Mouse (Mus musculus): ENCODE measurements around the gene Adcy3.
A peak's percentile ranks its signal among the peaks of the same experiment; 100 is the strongest.

The Adcy3 gene

DNA sequence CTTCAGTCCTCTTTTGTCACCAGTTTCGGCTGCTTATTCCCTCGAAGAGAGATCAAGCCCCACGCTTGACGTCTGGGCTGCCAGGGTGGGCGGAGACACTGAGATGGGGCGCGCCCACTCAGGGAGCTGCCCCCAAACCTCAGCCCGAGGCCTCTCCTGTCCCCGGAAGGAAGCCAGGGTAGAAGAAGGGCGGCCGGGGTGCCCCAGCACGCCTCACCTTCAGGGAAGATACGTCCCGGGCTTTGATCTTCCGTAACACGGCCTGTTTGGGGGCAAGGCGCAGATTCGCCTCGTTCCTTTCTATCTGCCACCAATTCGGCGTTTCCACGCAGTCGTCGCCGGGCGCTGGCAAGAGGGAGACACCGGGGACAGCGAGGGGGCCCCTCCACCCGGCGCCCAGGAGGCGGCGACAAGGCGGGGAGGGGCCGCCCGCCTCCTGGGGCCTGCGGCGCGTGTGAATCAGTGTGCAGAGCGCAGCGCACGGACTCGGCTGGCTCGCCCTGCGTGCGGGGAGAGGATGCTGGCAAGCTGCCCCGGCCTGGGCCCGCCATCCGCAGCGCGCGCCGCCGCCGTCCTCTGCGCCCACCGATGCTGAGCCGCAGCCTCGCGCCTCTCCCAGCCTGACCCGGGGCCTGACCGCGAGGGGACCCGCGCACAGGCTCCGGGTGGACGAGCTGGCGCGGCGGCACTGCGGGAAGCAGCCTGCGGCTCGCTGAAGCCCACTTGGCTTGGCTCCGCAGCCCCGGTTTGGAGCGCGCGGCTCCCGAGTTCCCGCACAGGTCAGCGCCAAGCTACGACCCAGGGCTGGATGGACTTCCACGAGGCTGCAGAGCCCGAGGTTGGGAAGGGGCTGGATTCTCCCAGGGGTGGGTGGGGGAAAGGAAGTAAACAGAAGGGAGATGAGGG is at the start of gene Adcy3:
Adcy3 (plus strand) TSS at position 163 of the 906 bp plus-strand sequence.
- DNase-seq (ENCODE audit: low spot score in 2 of 2): peak; percentile 83 to 86

- DNase-seq (ENCODE audit: low spot score in 2 of 2): no peak
These were observed 49.5 kb upstream of the Adcy3 start for GRCm38 (mm10) chr12:4083441-4083840.

- peak; percentile 76 to 85 for DNase-seq (ENCODE audit: low spot score in 2 of 2)
These were observed 25.5 kb upstream of the Adcy3 start for GRCm38 (mm10) chr12:4107383-4107782.

GRCm38 (mm10) chr12:4116132-4116531 is 16.8 kb upstream of the Adcy3 start:
- no peak for DNase-seq (ENCODE audit: low spot score in 2 of 2)

DNA sequence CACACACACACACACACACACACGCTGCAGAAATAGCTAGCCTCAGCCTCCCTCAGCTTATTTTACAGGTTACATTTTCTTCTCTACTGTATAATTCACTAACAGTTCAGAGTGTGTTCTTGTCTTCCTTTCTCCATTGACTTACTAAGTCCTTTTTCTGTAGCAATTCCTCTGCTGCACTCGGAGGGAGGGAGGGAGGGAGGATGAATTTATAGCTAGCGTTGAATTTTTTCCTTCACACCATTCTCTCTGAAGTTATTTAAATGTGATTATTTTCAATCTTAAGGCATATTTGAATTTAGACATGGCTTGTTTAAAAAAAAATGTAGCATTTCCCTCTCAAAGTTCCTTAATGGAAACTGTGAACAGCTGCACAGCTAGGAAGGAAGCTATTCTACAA is 15.8 kb upstream of the Adcy3 start:
- no peak for DNase-seq (ENCODE audit: low spot score in 2 of 2)

DNA sequence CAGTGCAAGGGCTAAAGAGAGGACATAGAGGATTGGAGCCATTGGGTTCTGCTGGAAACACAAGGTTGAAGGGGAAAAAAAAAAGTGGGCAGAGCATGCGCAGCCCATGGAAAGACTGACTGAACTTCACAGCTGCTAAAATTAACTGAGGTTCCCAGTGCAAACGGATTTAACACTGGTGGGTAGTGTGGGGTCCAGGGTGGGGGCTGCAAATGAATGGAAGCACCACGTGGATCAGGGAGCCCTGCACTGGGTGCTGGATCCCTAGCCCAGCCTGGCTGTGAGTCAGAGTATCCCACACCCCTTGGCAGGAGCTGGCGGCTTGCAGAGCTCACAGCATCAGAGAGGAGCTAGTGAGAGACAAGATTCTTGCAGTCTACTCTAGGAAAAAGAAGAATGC is 15.3 kb upstream of the Adcy3 start:
- peak; percentile 79 to 90 for DNase-seq (ENCODE audit: low spot score in 2 of 2)

DNA sequence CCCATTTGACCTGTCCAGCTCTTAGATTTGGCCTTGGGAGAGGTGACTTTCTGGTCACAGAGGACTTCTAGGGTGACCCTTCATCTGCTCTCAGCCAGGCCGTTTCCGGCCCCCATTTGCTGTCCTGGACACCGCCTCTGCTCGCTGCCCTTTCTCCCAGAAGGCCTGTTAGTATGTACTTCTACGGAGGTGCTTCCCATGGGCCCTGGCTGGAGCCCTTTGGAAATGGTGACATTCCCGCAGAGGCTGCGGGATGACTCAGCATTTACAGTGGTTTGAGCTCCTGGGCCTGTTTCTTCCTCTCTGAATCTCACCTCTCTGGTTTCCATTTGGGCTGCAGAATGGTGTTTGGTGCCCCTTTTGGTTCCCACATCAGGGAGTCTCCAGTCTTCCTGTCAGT is 5.6 kb upstream of the Adcy3 start:
- DNase-seq (ENCODE audit: low spot score in 2 of 2): no peak

DNA sequence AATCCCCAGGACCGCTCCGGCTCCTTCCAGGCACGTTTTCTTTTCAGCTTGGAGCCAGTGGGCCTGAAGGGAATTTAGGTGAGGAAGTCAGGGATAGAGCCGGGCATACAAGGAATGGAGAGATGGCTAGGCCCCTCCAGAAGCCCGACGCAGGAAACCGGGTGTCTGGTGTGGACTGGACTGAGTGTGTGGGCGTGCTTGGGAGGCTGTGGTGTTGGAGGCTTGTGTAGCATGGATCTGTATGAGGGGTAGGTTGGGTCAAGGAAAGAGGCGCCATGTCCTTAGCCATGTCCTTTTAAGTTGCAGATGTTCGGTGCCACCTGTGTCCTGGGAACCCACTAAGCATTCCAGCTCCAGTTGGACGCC is 927 bp downstream of the Adcy3 start:
- no peak for DNase-seq (ENCODE audit: low spot score in 2 of 2)

GRCm38 (mm10) chr12:4143179-4143578 is 10.3 kb downstream of the Adcy3 start:
- no peak for DNase-seq (ENCODE audit: low spot score in 2 of 2)

DNA sequence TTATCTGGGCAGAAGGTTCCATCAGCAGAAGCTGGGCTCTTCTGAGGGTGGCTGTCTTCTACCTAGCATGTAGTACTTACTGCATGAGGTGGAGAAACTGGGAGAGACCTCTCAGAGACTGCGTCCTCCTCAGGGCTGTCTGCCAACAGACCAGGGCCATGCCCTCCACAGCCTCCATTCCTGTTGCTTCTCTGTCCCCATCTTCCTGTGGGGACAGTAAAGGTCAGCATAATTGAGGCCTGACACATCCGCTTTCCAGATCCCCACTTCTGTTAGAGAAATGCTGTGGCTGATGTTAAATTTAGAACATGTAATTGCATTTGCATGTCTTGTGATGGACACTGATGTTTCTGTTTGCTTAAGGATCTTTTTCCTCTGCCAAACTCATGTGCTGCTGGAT is 18.0 kb downstream of the Adcy3 start:
- DNase-seq (ENCODE audit: low spot score in 2 of 2): no peak

DNA sequence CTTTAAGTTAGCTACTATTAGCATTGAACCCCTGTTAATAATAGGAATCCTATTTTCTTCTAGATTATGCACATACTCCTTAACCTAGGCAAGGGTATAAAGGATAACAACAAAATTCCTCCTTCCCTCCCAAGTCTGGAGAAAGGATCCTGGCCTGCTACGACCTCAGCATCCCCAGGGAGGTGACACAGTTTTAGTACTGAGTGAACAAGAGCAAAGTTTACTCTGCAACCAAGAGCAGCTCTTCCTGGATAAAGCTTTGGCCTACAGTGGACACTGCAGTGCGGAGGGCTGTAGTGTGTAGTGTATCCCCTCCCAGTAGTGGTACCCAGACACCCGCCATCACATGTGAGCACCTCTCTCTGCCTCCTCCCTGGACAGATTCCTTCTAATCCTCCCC is 19.1 kb downstream of the Adcy3 start:
- DNase-seq (ENCODE audit: low spot score in 2 of 2): no peak

DNA sequence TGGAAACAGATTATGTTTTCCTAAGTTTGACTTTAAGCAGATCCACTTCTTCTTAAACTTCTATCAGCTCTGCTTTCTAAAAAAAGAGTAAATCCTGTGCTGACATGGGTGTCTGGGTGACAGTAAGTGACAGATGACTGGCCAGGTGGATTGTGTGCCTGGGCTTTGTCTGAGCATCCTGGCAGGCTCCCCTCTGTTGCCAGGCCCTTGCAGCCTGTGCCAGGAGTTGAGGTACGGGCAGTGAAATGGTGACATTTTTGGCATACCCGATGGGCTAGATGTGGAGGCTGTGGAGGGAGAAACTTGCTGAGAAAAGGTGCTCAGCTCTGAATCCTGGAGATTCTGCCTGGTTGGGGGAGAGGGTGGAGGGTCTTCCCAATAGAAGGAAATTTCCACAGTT is 24.6 kb downstream of the Adcy3 start:
- DNase-seq (ENCODE audit: low spot score in 2 of 2): no peak

GRCm38 (mm10) chr12:4158179-4158578 is 25.3 kb downstream of the Adcy3 start:
- no peak for DNase-seq (ENCODE audit: low spot score in 2 of 2)

DNA sequence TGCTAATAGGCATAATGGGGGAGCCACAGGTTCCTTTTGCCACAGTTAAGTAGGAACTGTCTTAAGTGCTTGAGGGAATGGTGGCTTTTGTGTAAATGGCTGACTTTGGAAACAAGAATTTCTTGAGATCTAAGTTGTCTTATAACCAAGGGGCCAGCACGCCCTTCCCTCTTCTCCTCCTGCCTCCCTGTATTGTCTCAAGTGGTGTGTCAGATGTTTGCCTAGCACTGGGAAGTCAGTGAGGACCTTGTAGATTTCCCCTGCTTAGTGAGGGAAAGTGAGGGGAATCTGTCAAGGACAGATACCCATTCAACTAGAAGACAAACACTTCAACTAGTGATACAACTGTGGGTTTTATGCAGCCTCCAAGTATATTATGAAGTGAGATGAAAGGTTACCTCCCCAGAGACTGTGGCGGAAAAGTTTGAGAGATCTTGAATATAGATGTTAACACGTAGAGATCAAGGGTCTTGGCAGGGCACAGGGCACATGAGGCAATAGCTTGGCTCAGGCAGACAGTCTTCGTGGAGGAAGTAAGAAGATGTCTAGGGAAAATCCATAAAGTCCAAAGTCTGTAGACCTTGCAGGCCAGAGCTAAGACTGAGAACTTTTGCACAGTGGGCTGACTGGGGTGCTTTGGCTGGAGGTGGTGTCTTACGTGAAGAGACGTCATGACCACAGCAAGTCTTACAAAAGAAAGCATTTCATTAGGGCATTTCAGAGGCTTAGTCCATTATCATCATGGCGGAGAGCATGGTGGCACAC is 26.1 kb downstream of the Adcy3 start:
- no peak for DNase-seq (ENCODE audit: low spot score in 2 of 2)

DNA sequence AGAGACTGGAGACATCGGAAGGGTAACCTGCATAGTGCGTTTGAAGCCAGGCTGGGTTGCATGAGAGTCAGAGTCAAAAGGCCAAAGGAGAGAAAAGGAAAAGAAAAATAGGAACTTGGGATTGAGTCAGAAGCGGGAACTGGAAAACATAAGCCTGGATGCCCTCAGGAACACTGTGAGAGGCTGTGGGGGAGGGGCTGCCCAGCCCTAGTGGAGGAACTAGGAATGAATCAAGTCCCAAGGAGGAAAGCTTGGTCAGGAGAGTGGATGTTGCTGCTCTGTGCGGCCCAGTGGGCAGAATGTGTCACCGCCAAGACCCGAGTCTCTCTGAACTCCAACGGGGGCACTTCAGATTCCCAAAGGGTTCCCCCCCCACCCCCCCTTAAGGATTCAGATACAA is 27.4 kb downstream of the Adcy3 start:
- no peak for DNase-seq (ENCODE audit: low spot score in 2 of 2)

- no peak for DNase-seq (ENCODE audit: low spot score in 2 of 2)
These were observed 30.0 kb downstream of the Adcy3 start for GRCm38 (mm10) chr12:4162886-4163285.

GRCm38 (mm10) chr12:4166970-4167369 is 34.1 kb downstream of the Adcy3 start:
- no peak for DNase-seq (ENCODE audit: low spot score in 2 of 2)

GRCm38 (mm10) chr12:4169058-4169457 is 36.2 kb downstream of the Adcy3 start:
- DNase-seq (ENCODE audit: low spot score in 2 of 2): no peak

GRCm38 (mm10) chr12:4169622-4170021 is 36.7 kb downstream of the Adcy3 start:
- DNase-seq (ENCODE audit: low spot score in 2 of 2): peak; percentile 60 to 64

DNA sequence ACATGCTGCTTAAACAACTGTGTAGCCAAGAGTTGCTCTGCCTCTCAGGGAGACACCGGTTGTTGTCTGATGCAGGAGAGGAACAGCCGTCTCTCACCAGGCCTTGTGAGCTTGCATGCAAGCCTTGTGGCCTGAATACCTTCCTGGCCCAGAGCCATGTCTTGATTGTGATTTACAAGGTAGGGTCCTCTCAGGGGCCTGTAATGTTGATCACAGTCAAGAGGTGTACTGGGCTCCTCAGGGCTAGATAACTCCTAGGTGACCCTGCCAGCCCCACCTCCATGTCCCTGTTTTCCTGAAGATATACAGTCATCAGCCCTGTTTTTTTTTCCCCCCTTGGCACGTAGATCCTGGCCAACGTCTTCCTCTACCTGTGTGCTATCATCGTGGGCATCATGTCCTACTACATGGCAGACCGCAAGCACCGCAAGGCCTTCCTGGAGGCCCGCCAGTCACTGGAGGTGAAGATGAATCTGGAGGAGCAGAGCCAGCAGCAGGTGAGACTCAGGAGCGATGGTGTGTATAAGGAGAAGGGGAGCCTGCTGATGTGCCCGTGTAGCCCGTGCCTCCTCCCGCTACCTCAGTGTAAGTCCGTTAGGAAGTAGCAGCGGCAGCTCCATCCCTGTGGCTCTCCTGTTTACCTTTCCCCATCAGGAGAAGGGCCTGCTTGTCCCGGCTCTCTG is 40.3 kb downstream of the Adcy3 start:
- DNase-seq (ENCODE audit: low spot score in 2 of 2): no peak

DNA sequence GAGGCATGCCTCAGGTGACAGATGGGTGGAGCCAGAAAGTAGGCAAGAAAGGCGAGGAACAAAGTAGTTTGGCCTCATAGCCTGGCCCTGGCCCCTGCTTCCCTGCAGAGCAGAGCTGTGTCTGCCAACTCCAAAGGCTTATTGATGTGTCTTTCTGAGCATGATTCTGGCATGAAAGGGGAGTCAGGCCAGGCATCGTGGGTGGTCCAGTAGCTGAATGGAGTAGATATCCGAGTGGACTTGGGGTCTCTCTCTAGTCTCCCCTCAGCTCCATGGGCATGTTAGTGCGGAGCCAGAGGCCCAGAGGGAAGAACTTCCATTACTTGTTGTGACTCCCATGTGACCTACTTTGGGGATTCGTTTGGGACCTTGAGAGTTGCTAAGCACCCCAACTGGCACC is 45.9 kb downstream of the Adcy3 start:
- no peak for DNase-seq (ENCODE audit: low spot score in 2 of 2)

DNA sequence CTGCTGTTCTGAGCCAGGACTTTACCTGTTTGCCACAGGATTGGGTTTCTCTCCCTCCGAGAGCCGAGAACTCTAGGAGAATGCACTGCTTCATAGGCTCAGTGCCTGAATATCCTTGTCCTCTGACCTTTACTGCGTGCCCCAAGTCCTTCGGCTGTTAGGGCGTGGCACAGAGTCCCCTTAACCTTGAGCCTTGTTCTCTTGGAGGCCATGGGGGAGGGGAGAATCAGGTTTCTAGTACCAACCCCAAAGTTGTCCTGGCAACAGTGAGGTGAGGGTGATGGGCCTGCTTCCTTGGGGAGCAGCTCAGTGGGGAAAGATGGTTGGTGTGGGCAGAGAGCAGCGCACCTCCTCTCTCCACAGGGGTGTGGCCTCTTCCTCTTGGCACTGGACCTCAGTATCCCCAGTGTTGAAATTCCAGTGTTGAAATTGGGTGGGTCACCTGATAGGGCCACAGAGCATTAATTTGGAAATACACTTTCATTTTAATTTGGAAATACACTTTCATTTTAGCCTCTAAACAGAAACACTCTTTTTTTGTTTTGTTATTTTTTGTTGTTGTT is 46.8 kb downstream of the Adcy3 start:
- no peak for DNase-seq (ENCODE audit: low spot score in 2 of 2)

Measured in right cerebral cortex, postnatal 10 days (tissue).